Mouse (Mus musculus) gastrocnemius, adult 2 months (tissue): Measurements from ENCODE around the gene Zfp459. TPM values are rescaled to one million over a fixed set of nuclear protein-coding genes. Genes with fewer than 3 reads are reported as not detected.
"Not testable (repeated sequence)": the region's sequence is repeated elsewhere in the genome, so short reads cannot be mapped to it uniquely, and the experiment has no call there.

ENCODE experiments used
- DNase-seq: peaks from one replicate; pipeline ENCODE4 v3.0.0; 2022
- H3K27ac ChIP-seq: fragments of 200-600 bp; 2 replicates; pipeline ENCODE4 v1.8.1; 2022; ENCODE audit warnings: mild to moderate bottlenecking
- H3K4me3 ChIP-seq: fragments of 200-600 bp; 2 replicates; pipeline ENCODE4 v1.8.1; 2022; ENCODE audit warnings: mild to moderate bottlenecking, moderate library complexity
- CTCF ChIP-seq: fragments of 200-600 bp; IDR thresholded peaks from 2 replicates; pipeline ENCODE4 v1.8.1; 2022; ENCODE audit warnings: antibody characterized with exemption, mild to moderate bottlenecking, moderate library complexity
- intact Hi-C: fragments of 180-260 bp; cut with DNase I; formaldehyde crosslinking; loops from one replicate; pipeline ENCODE4 v1.15.1; 2025
- total RNA-seq, 2 experiments: library from RNA; stranded (reverse); gene quantifications; 2 replicates each; pipeline ENCODE4 v1.2.3; 2021

Zfp459 gene
- total RNA-seq, 2 experiments from 2014 or later, result 0.92 to 1.2 TPM

- DNase-seq, intact Hi-C loops, H3K4me3 ChIP-seq, H3K27ac ChIP-seq: not testable (repeated sequence)
- peak; percentile 24; the same call in 1 of the 2 replicates for TF ChIP-seq CTCF
Observed at GRCm38 (mm10) chr13:67413634-67414033, 7.6 kb downstream of the Zfp459 start.

- peak; percentile 76 for DNase-seq
- intact Hi-C loops, result loop anchor here (10.0 kb wide), 1 partner anchor 225 kb away; the partner anchor contains the start of gene Rsl1
- peak within 1 kb of the TSS; percentile 77 for H3K27ac ChIP-seq
- H3K4me3 ChIP-seq, result peak within 1 kb of the TSS; percentile 84
Observed at GRCm38 (mm10) chr13:67399183-67399903, 21.9 kb downstream of the Zfp459 start, which contains the start of gene Zfp429. Gene Zfp429 (minus strand): TSS chr13:67399819.

GRCm38 (mm10) chr13:67376255-67376654 is 45.0 kb downstream of the Zfp459 start:
- H3K27ac ChIP-seq, H3K4me3 ChIP-seq, DNase-seq, intact Hi-C loops: not testable (repeated sequence)

GRCm38 (mm10) chr13:67375050-67375911 is 45.9 kb downstream of the Zfp459 start, which contains the start of the genes Gm28041 and Zfp456:
Gene Gm28041 (minus strand): TSS chr13:67375733.
Gene Zfp456 (minus strand): TSS chr13:67375810.
- intact Hi-C loops, result not testable (repeated sequence)
- Histone ChIP-seq H3K4me3 (peak within 1 kb of the TSS; percentile 73), H3K27ac (peak within 1 kb of the TSS; percentile 65)
- DNase-seq, result peak; percentile 61

GRCm38 (mm10) chr13:67360131-67360744 is 61.0 kb downstream of the Zfp459 start, which contains the start of the genes Gm28044 and Zfp953:
Gene Gm28044 (minus strand): TSS chr13:67360536.
Gene Zfp953 (minus strand): TSS chr13:67360605.
- intact Hi-C loops, result loop anchor here (1.0 to 5.0 kb wide), 2 partner anchors 27 to 42 kb away; no protein-coding TSS in a partner anchor

More at GRCm38 (mm10) chr13:67360131-67360744, 61.0 kb downstream of the Zfp459 start, which contains the start of the genes Gm28044 and Zfp953:
- DNase-seq, result peak; percentile 89
- peak within 1 kb of the TSS; percentile 92 for H3K27ac ChIP-seq
- H3K4me3 ChIP-seq, result peak within 1 kb of the TSS; percentile 90
- TF ChIP-seq CTCF, result peak; percentile 11; the same call in 1 of the 2 replicates

Other genes with a start within 250 kb of the Zfp459 start
- 1 to 10 TPM; 1.5 to 2.0 TPM for gene Rsl1, start 248.2 kb downstream of the Zfp459 start, total RNA-seq
- gene Zfp455, start 226.9 kb downstream of the Zfp459 start, total RNA-seq, result under 1 TPM; 0.50 to 0.61 TPM
- gene Zfp458, start 143.0 kb downstream of the Zfp459 start, total RNA-seq, result 1 to 10 TPM; 1.3 to 1.5 TPM
- 1 to 10 TPM; 4.0 to 4.4 TPM for gene Zfp457, start 114.9 kb downstream of the Zfp459 start, total RNA-seq
- gene Zfp595, start 88.8 kb downstream of the Zfp459 start, total RNA-seq, result 1 to 10 TPM; 1.5 to 1.6 TPM
- 1 to 10 TPM; 1.2 to 1.6 TPM for gene Gm28044, start 60.9 kb downstream of the Zfp459 start, total RNA-seq
- gene Zfp953, start 60.8 kb downstream of the Zfp459 start, total RNA-seq, result 1 to 10 TPM; 1.1 to 1.2 TPM
- gene Gm28041, start 45.7 kb downstream of the Zfp459 start, total RNA-seq, result not detected
- gene Zfp456, start 45.6 kb downstream of the Zfp459 start, total RNA-seq, result under 1 TPM; 0.20 to 0.53 TPM
- gene Zfp429, start 21.6 kb downstream of the Zfp459 start, total RNA-seq, result 1 to 10 TPM; 1.0 to 1.7 TPM
- gene Zfp874a, start 30.2 kb upstream of the Zfp459 start, total RNA-seq, result 1 to 10 TPM; 6.5 to 8.3 TPM
- 10 to 100 TPM; 13.4 to 13.8 TPM for gene Zfp874b, start 62.8 kb upstream of the Zfp459 start, total RNA-seq
- 1 to 10 TPM; 4.2 to 4.8 TPM for gene Zfp58, start 79.1 kb upstream of the Zfp459 start, total RNA-seq
- under 1 TPM in 1 of 2 experiments, not detected in 1; 0.20 TPM for gene Gm26965, start 104.7 kb upstream of the Zfp459 start, total RNA-seq
- gene Zfp87, start 104.8 kb upstream of the Zfp459 start, total RNA-seq, result 1 to 10 TPM; 3.5 to 5.2 TPM
- 1 to 10 TPM; 2.3 TPM for gene Zfp748, start 132.4 kb upstream of the Zfp459 start, total RNA-seq
- gene Zfp729b, start 188.3 kb upstream of the Zfp459 start, total RNA-seq, result 1 to 10 TPM; 2.4 to 3.4 TPM
- gene Gm49345, start 216.4 kb upstream of the Zfp459 start, total RNA-seq, result 1 to 10 TPM in 1 of 2 experiments, under 1 TPM in 1; 0.13 to 1.6 TPM
- 1 to 10 TPM; 3.6 to 3.7 TPM for gene Zfp729a, start 216.4 kb upstream of the Zfp459 start, total RNA-seq